Mouse (Mus musculus) lung, adult 2 months (tissue): ENCODE measurements around the gene Acaa1b.

Source experiments
- CTCF ChIP-seq: fragments of 200-500 bp; IDR thresholded peaks from 2 replicates; pipeline ENCODE4 v1.5.1; 2011; ENCODE audit warnings: mild to moderate bottlenecking, low read length, control low read depth; ENCODE audit not compliant: insufficient read depth
- POLR2A ChIP-seq: fragments of 200-500 bp; IDR thresholded peaks from 2 replicates; pipeline ENCODE4 v1.6.1; 2011; ENCODE audit warnings: low read depth, mild to moderate bottlenecking, control low read depth, low read length, borderline replicate concordance; ENCODE audit errors: extremely low read depth

DNA sequence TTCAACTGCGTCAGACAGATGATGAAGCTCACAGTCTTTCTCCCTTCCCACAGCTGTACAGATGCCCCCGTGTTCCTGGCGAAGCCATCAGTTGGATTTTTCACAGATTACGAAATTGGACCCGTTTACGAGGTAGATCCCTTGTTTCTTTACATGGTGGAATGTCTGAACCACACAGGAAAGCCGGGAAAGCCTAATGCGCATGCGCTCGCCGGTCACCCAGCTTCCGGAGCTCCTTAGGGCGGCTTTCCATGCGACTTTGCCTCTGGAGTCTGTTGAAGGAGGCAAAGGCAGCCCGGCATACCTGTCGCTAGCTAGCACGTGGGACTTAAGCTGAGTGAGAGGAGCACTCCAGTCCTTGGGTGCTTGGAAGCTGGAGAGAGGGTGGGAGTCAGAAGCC, 42.0 kb downstream of the Acaa1b start:
- TF ChIP-seq CTCF (no peak), POLR2A (no peak)
